Mouse (Mus musculus) hindbrain, embryonic 14.5 days (tissue): ENCODE data around the gene Vcan. TPM values are rescaled to one million over a fixed set of nuclear protein-coding genes. Genes with fewer than 3 reads are reported as not detected.
"Not testable (repeated sequence)": the region's sequence is repeated elsewhere in the genome, so short reads cannot be mapped to it uniquely, and the experiment has no call there.

Experiments used
- ATAC-seq: fragments of 200-750 bp; cut with Nextera tagmentation; 2 replicates; pipeline ENCODE4 v1.8.0; 2017; ENCODE audit warnings: moderate number of reproducible peaks, mild to moderate bottlenecking, moderate TSS enrichment, moderate library complexity; ENCODE audit not compliant: low FRiP score
- DNase-seq: peaks from one replicate; pipeline ENCODE4 v3.0.0-alpha.2; 2015; ENCODE audit warnings: low spot score
- H3K27ac ChIP-seq: fragments of 300-500 bp; sonication (generic); 2 replicates; pipeline ENCODE4 v1.5.1; 2014; ENCODE audit warnings: mild to moderate bottlenecking, moderate library complexity
- H3K27me3 ChIP-seq: fragments of 300-500 bp; sonication (generic); 2 replicates; pipeline ENCODE4 v1.6.1; 2014; ENCODE audit warnings: mild to moderate bottlenecking, low read length, mixed read lengths; ENCODE audit not compliant: control insufficient read depth, insufficient read depth
- H3K36me3 ChIP-seq: fragments of 300-500 bp; sonication (generic); replicated peaks from 2 replicates; pipeline ENCODE4 v1.6.1; 2014; ENCODE audit not compliant: control insufficient read depth, insufficient read depth
- H3K4me1 ChIP-seq: fragments of 300-500 bp; sonication (generic); replicated peaks from 2 replicates; pipeline ENCODE4 v1.6.1; 2014; ENCODE audit warnings: antibody characterized with exemption, low read length, mixed read lengths; ENCODE audit not compliant: control insufficient read depth, insufficient read depth
- H3K4me2 ChIP-seq: fragments of 300-500 bp; sonication (generic); replicated peaks from 2 replicates; pipeline ENCODE4 v1.6.1; 2014; ENCODE audit warnings: mild to moderate bottlenecking, moderate library complexity
- H3K4me3 ChIP-seq: fragments of 300-500 bp; sonication (generic); replicated peaks from 2 replicates; pipeline ENCODE4 v1.5.1; 2014; ENCODE audit warnings: mild to moderate bottlenecking, low read length
- H3K9ac ChIP-seq: fragments of 300-500 bp; sonication (generic); 2 replicates; pipeline ENCODE4 v1.6.1; 2014
- H3K9me3 ChIP-seq: fragments of 300-500 bp; sonication (generic); 2 replicates; pipeline ENCODE4 v1.6.1; 2016; ENCODE audit warnings: low read length; ENCODE audit not compliant: control insufficient read depth
- WGBS: fragments of 180-500 bp; shearing (Covaris S2); extraction: QIAGEN DNeasy Blood & Tissue Kit; methylation state at CpG from one replicate; pipeline ENCODE4 v1.1.7; 2014; 5-methylcytosine and 5-hydroxymethylcytosine counted together
- polyA plus RNA-seq: library from polyadenylated mRNA; unstranded; fragments of >200 nt; fragmentation: Nextera tagmentation; extraction: Ambion mirVana; gene quantifications from 2 replicates; pipeline ENCODE4 v1.2.1, GENCODE M21; 2014

Gene Vcan
- polyA plus RNA-seq, 1 experiment from 2014 or later: 40.6 TPM

- Histone ChIP-seq H3K36me3 (no peaks in the 10 kb centered on the region), H3K4me1 (no peaks in the 10 kb centered on the region), H3K27me3 (no peaks in the 10 kb centered on the region), H3K9me3 (no peaks in the 10 kb centered on the region), H3K27ac (no peak overlapping the region), H3K9ac (no peak overlapping the region), H3K4me2 (no peak overlapping the region), H3K4me3 (no peak overlapping the region)
- WGBS: 78% methylated on average over 3 of the region's 3 CpGs
- ATAC-seq (no peak), DNase-seq (no peak)
Measured at GRCm38 (mm10) chr13:89762339-89762738, 20.0 kb upstream of the Vcan start.

- no peaks in the 10 kb centered on the region for H3K36me3 ChIP-seq
- H3K9ac ChIP-seq: no peak overlapping the region
- H3K4me2 ChIP-seq: no peak overlapping the region
- H3K4me3 ChIP-seq: no peak overlapping the region
- DNase-seq: no peak
- H3K27ac ChIP-seq: no peak overlapping the region
- H3K27me3 ChIP-seq: no peaks in the 10 kb centered on the region
- no peak for ATAC-seq
- H3K9me3 ChIP-seq: no peaks in the 10 kb centered on the region
- no peaks in the 10 kb centered on the region for H3K4me1 ChIP-seq
Measured at GRCm38 (mm10) chr13:89756347-89756746, 14.0 kb upstream of the Vcan start.

- not testable (repeated sequence) for H3K36me3 ChIP-seq, H3K9ac ChIP-seq, H3K4me1 ChIP-seq, H3K9me3 ChIP-seq, H3K27ac ChIP-seq, DNase-seq, ATAC-seq, H3K4me3 ChIP-seq, H3K4me2 ChIP-seq, H3K27me3 ChIP-seq
- WGBS: 25% methylated on average over 3 of the region's 3 CpGs
Measured at GRCm38 (mm10) chr13:89750562-89750961, 8.3 kb upstream of the Vcan start.

GRCm38 (mm10) chr13:89743201-89743600 is 892 bp upstream of the Vcan start:
- Histone ChIP-seq H3K4me1 (peaks cover 5% of the 10 kb centered on the region; the same call in 1 of the 2 replicates), H3K36me3 (no peaks in the 10 kb centered on the region), H3K4me3 (peak overlapping the region; percentile 69), H3K9ac (peak overlapping the region; percentile 70; the same call in 1 of the 2 replicates), H3K4me2 (peak overlapping the region; percentile 98), H3K27ac (no peak overlapping the region), H3K27me3 (peaks cover 2% of the 10 kb centered on the region; the same call in 1 of the 2 replicates), H3K9me3 (no peaks in the 10 kb centered on the region)
- ATAC-seq: no peak
- DNase-seq: no peak
- WGBS: 5% methylated on average over 8 of the region's 8 CpGs

DNA sequence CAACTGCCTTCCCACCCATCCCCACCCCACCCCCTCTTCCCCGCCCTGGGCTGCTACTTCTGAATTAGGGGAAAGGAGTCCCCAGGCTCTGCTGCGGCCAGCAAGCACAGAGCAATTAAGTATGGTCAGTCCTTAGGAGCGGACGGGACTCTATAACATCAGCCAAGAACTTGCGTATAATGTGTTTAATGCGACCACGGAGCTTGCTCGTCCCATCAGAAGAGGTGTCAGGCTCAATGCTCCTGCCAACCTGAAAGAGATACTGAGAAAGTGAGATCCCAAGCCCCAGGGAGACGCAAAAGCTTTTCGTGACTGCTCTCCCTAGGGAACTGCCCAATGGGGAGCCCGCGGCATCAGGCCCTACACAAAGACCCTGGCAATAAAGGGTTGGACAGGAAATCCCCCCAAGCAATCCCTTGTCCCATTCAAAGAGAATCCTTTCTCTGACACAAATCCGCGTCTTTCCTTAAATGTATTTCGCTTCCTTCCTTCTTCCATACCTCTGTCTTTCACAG is 434 bp upstream of the Vcan start:
- DNase-seq (no peak), ATAC-seq (no peak)
- peaks cover 5% of the 10 kb centered on the region; the same call in 1 of the 2 replicates for H3K4me1 ChIP-seq
- H3K36me3 ChIP-seq: no peaks in the 10 kb centered on the region
- H3K9me3 ChIP-seq: no peaks in the 10 kb centered on the region
- H3K27me3 ChIP-seq: peaks cover 2% of the 10 kb centered on the region; the same call in 1 of the 2 replicates
- H3K27ac ChIP-seq: peak overlapping the region; percentile 86
- whole genome bisulfite sequencing: under 1% methylated on average over 15 of the region's 15 CpGs
- H3K4me2 ChIP-seq: peak overlapping the region; percentile 98
- H3K9ac ChIP-seq: peak overlapping the region; percentile 70
- peak overlapping the region; percentile 69 for H3K4me3 ChIP-seq

- H3K4me1 ChIP-seq: peaks cover 5% of the 10 kb centered on the region; the same call in 1 of the 2 replicates
- H3K27ac ChIP-seq: peak overlapping the region; percentile 86
- ATAC-seq (peak; percentile 34), DNase-seq (peak; percentile 56)
- H3K4me2 ChIP-seq: peak overlapping the region; percentile 98
- H3K27me3 ChIP-seq: peaks cover 2% of the 10 kb centered on the region; the same call in 1 of the 2 replicates
- WGBS: under 1% methylated on average over 14 of the region's 14 CpGs
- H3K36me3 ChIP-seq: no peaks in the 10 kb centered on the region
- H3K9me3 ChIP-seq: no peaks in the 10 kb centered on the region
- peak overlapping the region; percentile 70 for H3K9ac ChIP-seq
- peak overlapping the region; percentile 69 for H3K4me3 ChIP-seq
Measured at GRCm38 (mm10) chr13:89741116-89741551, 1.2 kb downstream of the Vcan start.

DNA sequence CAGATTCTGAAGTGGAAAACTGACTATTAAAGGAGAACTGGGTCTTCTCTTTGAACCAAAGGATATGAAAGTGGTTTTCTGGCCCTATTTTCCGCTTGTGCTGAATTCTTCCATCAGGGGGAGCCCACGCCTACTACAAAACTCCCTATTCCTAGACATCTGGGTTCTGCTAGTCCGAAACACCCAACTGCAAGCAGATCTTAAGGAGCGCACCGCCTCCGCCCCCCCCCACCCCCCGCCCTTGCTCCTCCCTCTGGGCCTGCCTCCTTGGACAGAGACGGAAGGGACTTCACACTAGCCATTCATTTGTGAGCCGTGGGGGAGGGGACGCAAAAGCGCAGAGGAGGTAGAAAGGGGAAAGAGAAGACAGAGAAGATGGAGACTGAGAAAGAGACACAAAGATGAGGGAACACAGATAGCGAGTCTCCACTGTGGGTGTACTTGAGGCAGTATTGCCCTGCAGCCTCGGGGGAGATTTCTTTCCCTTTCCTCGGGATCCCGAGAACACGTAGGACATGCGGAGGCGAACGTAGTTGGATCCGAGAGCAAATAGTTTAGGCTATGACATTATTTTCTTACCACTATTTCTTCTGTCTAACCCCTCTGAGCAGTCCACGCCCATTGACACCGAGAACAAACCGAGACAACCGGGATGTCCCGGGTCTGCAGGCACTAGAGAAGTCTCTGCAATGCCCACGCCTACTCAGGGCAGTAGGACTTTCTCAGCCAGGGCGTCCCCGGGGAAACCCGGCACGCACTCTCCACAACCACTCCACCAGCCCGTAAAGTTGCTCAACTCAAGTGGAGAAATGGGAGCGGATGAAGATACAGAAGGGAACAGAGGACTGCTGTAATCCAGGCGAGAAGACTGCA is 1.8 kb downstream of the Vcan start:
- DNase-seq (peak; percentile 89), ATAC-seq (peak; percentile 87)
- under 1% methylated on average over 33 of the region's 33 CpGs for WGBS
- Histone ChIP-seq H3K9me3 (no peaks in the 10 kb centered on the region), H3K4me2 (peak overlapping the region; percentile 98), H3K9ac (peak overlapping the region; percentile 70), H3K36me3 (no peaks in the 10 kb centered on the region), H3K27ac (peak overlapping the region; percentile 86), H3K4me1 (peaks cover 5% of the 10 kb centered on the region; the same call in 1 of the 2 replicates), H3K4me3 (peak overlapping the region; percentile 69), H3K27me3 (peaks cover 2% of the 10 kb centered on the region; the same call in 1 of the 2 replicates)

DNA sequence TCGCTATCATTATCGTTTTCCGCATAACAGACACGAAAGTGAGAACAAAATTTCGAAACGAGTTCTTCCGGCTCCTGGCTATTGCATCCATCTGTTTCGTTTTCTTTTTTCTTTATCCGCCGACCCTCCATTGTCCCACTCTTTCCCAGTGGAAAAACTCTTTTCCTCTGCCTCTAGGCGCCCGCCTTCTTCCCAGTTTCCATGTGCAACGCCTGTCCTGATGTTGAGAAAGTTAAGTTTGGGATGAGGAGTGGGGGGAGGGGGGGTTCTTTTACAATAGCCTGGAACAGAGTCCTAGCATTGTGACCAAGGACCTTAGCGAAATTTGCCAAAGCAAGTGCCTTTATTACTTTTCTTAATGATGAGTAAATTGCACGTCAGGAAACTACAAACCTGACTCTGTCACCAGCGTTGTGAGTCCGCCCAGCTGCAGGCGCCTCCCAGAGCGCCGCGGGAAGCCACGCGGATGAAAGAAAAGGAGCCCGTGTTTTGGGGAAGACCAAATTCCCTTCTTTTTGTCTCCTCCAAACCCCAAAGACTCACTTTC is 2.5 kb downstream of the Vcan start:
- no peaks in the 10 kb centered on the region for H3K36me3 ChIP-seq
- peaks cover 5% of the 10 kb centered on the region; the same call in 1 of the 2 replicates for H3K4me1 ChIP-seq
- under 1% methylated on average over 24 of the region's 24 CpGs for WGBS
- H3K27ac ChIP-seq: peak overlapping the region; percentile 55
- peak overlapping the region; percentile 98 for H3K4me2 ChIP-seq
- H3K9ac ChIP-seq: peak overlapping the region; percentile 70
- H3K4me3 ChIP-seq: peak overlapping the region; percentile 69
- H3K27me3 ChIP-seq: peaks cover 2% of the 10 kb centered on the region; the same call in 1 of the 2 replicates
- DNase-seq (no peak), ATAC-seq (peak; percentile 24; the same call in 1 of the 2 replicates)
- H3K9me3 ChIP-seq: no peaks in the 10 kb centered on the region
